ENCODE assay signal across 8 mouse cellular contexts in the genomic region with DNA sequence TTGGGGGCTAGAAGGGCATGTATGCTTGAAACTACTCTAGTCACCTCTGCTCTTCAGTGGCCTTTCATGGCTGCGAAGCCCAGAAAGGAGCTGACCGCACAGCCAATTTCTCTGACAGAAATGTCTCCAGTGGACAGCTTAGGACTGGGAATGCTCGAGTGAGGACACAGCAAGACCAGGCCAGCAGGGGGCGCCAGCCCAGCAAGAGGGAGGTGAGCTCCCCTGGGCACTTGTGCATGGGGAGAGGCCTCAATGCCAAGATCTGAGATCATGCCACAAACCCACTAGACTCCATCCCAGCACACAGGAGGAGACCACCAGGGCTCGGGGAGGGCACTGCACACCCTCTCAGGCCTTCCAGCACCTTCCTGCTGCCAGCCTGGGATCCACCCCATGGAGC. TPM values are rescaled to one million over a fixed set of nuclear protein-coding genes. Genes with fewer than 3 reads are reported as not detected.
DNase-seq lines count a peak whose midpoint lies in the region; ATAC-seq lines count a peak whose summit lies in the region.

No protein-coding gene starts in this region.

- no peak overlapping the region for H3K9ac ChIP-seq in embryonic facial prominence, embryonic 11.5 days (replicated peaks; ENCODE audit: low read length)

- H3K4me3 ChIP-seq in embryonic facial prominence, embryonic 11.5 days (ENCODE audit: low read depth, low read length) = no peak overlapping the region

- H3K9me3 ChIP-seq in embryonic facial prominence, embryonic 11.5 days (replicated peaks; ENCODE audit: control insufficient read depth, low read length) = no peaks in the 10 kb centered on the region

- no peak overlapping the region for H3K27ac ChIP-seq in embryonic facial prominence, embryonic 11.5 days (replicated peaks; ENCODE audit: low read depth, low read length)

- ATAC-seq in embryonic facial prominence, embryonic 11.5 days (replicated peaks; ENCODE audit: insufficient number of reproducible peaks, low FRiP score, low TSS enrichment, low read depth) = no peak
- ATAC-seq in erythroid progenitor cell, adult 5-6 weeks (replicated peaks; ENCODE audit: low FRiP score, poor library complexity, severe bottlenecking) = no peak

- no peaks in the 10 kb centered on the region for H3K4me1 ChIP-seq in embryonic facial prominence, embryonic 11.5 days (ENCODE audit: control insufficient read depth, insufficient read depth, low read length)

- H3K36me3 ChIP-seq in embryonic facial prominence, embryonic 11.5 days (replicated peaks; ENCODE audit: control insufficient read depth, insufficient read depth, low read depth, low read length) = peaks cover 2% of the 10 kb centered on the region

- WGBS in embryonic facial prominence, embryonic 11.5 days = 55% methylated on average over 5 of the region's 5 CpGs

- no peak overlapping the region for H3K4me2 ChIP-seq in embryonic facial prominence, embryonic 11.5 days (ENCODE audit: low read depth, low read length)

- no peaks in the 10 kb centered on the region for H3K27me3 ChIP-seq in embryonic facial prominence, embryonic 11.5 days (ENCODE audit: control insufficient read depth, insufficient read depth, low read length)

- peak; percentile 59 for DNase-seq in ovary, postnatal 14 days (ENCODE audit: low spot score)
- no peak for DNase-seq in ovary, adult 18-20 months (ENCODE audit: low spot score)
- DNase-seq in adrenal gland, postnatal 14 days = peak; percentile 95
- DNase-seq in embryonic facial prominence, embryonic 11.5 days (ENCODE audit: low spot score) = peak; percentile 66
- peak; percentile 65 to 91 for DNase-seq in kidney, postnatal 36 days
- peak; percentile 61 to 74 for DNase-seq in lung, postnatal 4 days
- DNase-seq in spleen, postnatal 10 days (ENCODE audit: low spot score in 2 of 2) = peak; percentile 59 to 84

RNA-seq across cellular contexts. Expression of gene Tesc, which starts 39.3 kb away (rescaled TPM):
- total RNA-seq in adrenal gland, postnatal 14 days (2021) = 78.8 and 80.8 TPM in 2 replicates
- 3.4 and 3.9 TPM in 2 replicates for polyA plus RNA-seq in embryonic facial prominence, embryonic 11.5 days (2014; fragmentation: Nextera tagmentation; extraction: Ambion mirVana)
- total RNA-seq in erythroid progenitor cell, adult 5-6 weeks (2015; ENCODE audit: low replicate concordance) = not detected in 2 replicates
- 0.64 TPM in 1 of 2 replicates, not detected in the other for total RNA-seq in erythroid progenitor cell, adult 5-6 weeks (2017; ENCODE audit: low replicate concordance)

Comparison
In these comparisons a context has a peak if more than half of its experiments do, and no peak if none do; other contexts are left out.
1. RNA of gene Tesc, which starts 39.3 kb away (total RNA-seq): 78.8 to 80.8 TPM in adrenal gland, postnatal 14 days; 0.64 TPM in erythroid progenitor cell, adult 5-6 weeks; every median in the first group is over 10 times any median in the second.